8 mouse cellular contexts compared by ENCODE assay signal in genomic region chr9:113645153-113645836, GRCm38 (mm10).
A peak's percentile ranks its signal among the peaks of the same experiment; 100 is the strongest.
DNase-seq lines count a peak whose midpoint lies in the region; ATAC-seq and TF ChIP-seq lines count a peak whose summit lies in the region.

No protein-coding gene starts in this region.

- peak; percentile 32 for ATAC-seq in CD4-positive, CD25-positive, alpha-beta regulatory T cell, adult 4 months
- ATAC-seq in heart, embryonic 11.5 days (replicated peaks; ENCODE audit: insufficient number of reproducible peaks, low FRiP score, low TSS enrichment) = 0 out of 2 replicates have a peak, but pooled peaks have one; percentile 12
- peak; percentile 40; the same call in 1 of the 2 replicates for ATAC-seq in kidney, postnatal 0 days (replicated peaks; ENCODE audit: low FRiP score, low read depth)
- ATAC-seq in liver, embryonic 14.5 days (ENCODE audit: insufficient read depth) = no peak

- H3K9ac ChIP-seq in heart, embryonic 11.5 days (ENCODE audit: low read depth, low read length) = no peak overlapping the region
- no peak overlapping the region for H3K9ac ChIP-seq in kidney, postnatal 0 days (ENCODE audit: low read depth, low read length)
- no peak overlapping the region for H3K9ac ChIP-seq in liver, embryonic 14.5 days (replicated peaks)

- no peak for TF ChIP-seq POLR2A in olfactory bulb, adult 2 months (IDR thresholded peaks at IDR 0.05; ENCODE audit: insufficient read depth, low read depth, low read length)

- H3K4me2 ChIP-seq in heart, embryonic 11.5 days = no peak overlapping the region
- no peak overlapping the region for H3K4me2 ChIP-seq in kidney, postnatal 0 days (ENCODE audit: low read length)
- no peak overlapping the region for H3K4me2 ChIP-seq in liver, embryonic 14.5 days (ENCODE audit: low read depth)

- TF ChIP-seq CTCF in kidney, postnatal 0 days (IDR thresholded peaks at IDR 0.05; ENCODE audit: low read depth) = peak; percentile 83
- peak; percentile 66 for TF ChIP-seq CTCF in liver, embryonic 14.5 days (IDR thresholded peaks at IDR 0.05; ENCODE audit: low read depth)
- TF ChIP-seq CTCF in olfactory bulb, adult 2 months (IDR thresholded peaks at IDR 0.05; ENCODE audit: insufficient read depth, low read depth, low read length) = no peak

- 28% methylated on average over 9 of the region's 11 CpGs for WGBS in heart, embryonic 11.5 days (ENCODE audit: insufficient replicate concordance)
- 29% methylated on average over 10 of the region's 11 CpGs for whole genome bisulfite sequencing in kidney, postnatal 0 days
- 30% methylated on average over 8 of the region's 11 CpGs for WGBS in liver, embryonic 14.5 days (ENCODE audit: insufficient replicate concordance)
- WGBS in olfactory bulb, adult 2 months = 7% methylated on average over 10 of the region's 11 CpGs

- H3K27me3 ChIP-seq in heart, embryonic 11.5 days (ENCODE audit: control insufficient read depth, insufficient read depth, low read length) = no peaks in the 10 kb centered on the region
- no peaks in the 10 kb centered on the region for H3K27me3 ChIP-seq in kidney, postnatal 0 days (ENCODE audit: insufficient read depth, low read length)
- H3K27me3 ChIP-seq in liver, embryonic 14.5 days (ENCODE audit: control insufficient read depth, insufficient read depth, low read length) = no peaks in the 10 kb centered on the region

- no peaks in the 10 kb centered on the region for H3K4me1 ChIP-seq in heart, embryonic 11.5 days (ENCODE audit: control insufficient read depth, insufficient read depth, low read length)
- H3K4me1 ChIP-seq in kidney, postnatal 0 days (replicated peaks; ENCODE audit: insufficient read depth, low read length) = no peaks in the 10 kb centered on the region
- no peaks in the 10 kb centered on the region for H3K4me1 ChIP-seq in liver, embryonic 14.5 days (replicated peaks; ENCODE audit: control insufficient read depth in 2 of 2, insufficient read depth in 2 of 2, low read length in 1 of 2)
- H3K4me1 ChIP-seq in olfactory bulb, adult 2 months (ENCODE audit: control insufficient read depth, insufficient read depth, low read length) = peaks cover 8% of the 10 kb centered on the region; the same call in 1 of the 2 replicates

- DNase-seq in adrenal gland, adult 18-20 months (ENCODE audit: low spot score in 2 of 2) = peak; percentile 41 to 46
- peak; percentile 87 for DNase-seq in embryo, embryonic 10.5 days (ENCODE audit: low spot score)
- DNase-seq in kidney, postnatal 0 days (ENCODE audit: low spot score) = peak; percentile 84
- peak in 1 of 3 experiments; percentile 4 for DNase-seq in liver, embryonic 14.5 days (ENCODE audit: low read depth in 3 of 3, low spot score in 3 of 3)
- DNase-seq in thymus, postnatal 36 days = peak; percentile 23 to 39

- no peak overlapping the region for H3K4me3 ChIP-seq in heart, embryonic 11.5 days (ENCODE audit: low read depth, low read length)
- no peak overlapping the region for H3K4me3 ChIP-seq in kidney, postnatal 0 days (replicated peaks; ENCODE audit: low read depth, low read length)
- H3K4me3 ChIP-seq in liver, embryonic 14.5 days (ENCODE audit: insufficient read depth in 1 of 2, low read depth in 2 of 2, low read length in 2 of 2) = no peak overlapping the region
- H3K4me3 ChIP-seq in olfactory bulb, adult 2 months (ENCODE audit: insufficient read depth, low read depth, low read length) = no peak overlapping the region

- H3K27ac ChIP-seq in heart, embryonic 11.5 days (ENCODE audit: low read depth, low read length) = no peak overlapping the region
- no peak overlapping the region for H3K27ac ChIP-seq in kidney, postnatal 0 days
- no peak overlapping the region for H3K27ac ChIP-seq in liver, embryonic 14.5 days
- H3K27ac ChIP-seq in olfactory bulb, adult 2 months (ENCODE audit: insufficient read depth, low read depth, low read length) = peak overlapping the region; percentile 4; the same call in 1 of the 2 replicates

- H3K9me3 ChIP-seq in heart, embryonic 11.5 days (replicated peaks; ENCODE audit: control insufficient read depth, low read length) = no peaks in the 10 kb centered on the region
- H3K9me3 ChIP-seq in kidney, postnatal 0 days (replicated peaks; ENCODE audit: low read length) = no peaks in the 10 kb centered on the region
- H3K9me3 ChIP-seq in liver, embryonic 14.5 days (ENCODE audit: control insufficient read depth, low read length) = no peaks in the 10 kb centered on the region

- no peaks in the 10 kb centered on the region for H3K36me3 ChIP-seq in heart, embryonic 11.5 days (ENCODE audit: control insufficient read depth, insufficient read depth, low read length)
- no peaks in the 10 kb centered on the region for H3K36me3 ChIP-seq in kidney, postnatal 0 days (ENCODE audit: insufficient read depth, low read length)
- no peaks in the 10 kb centered on the region for H3K36me3 ChIP-seq in liver, embryonic 14.5 days (replicated peaks; ENCODE audit: control insufficient read depth, insufficient read depth, low read depth)

- TF ChIP-seq EP300 in liver, embryonic 14.5 days (IDR thresholded peaks at IDR 0.05; ENCODE audit: low read depth) = no peak
